Comparison of ENCODE assay signal across 12 mouse cellular contexts in the genomic region with DNA sequence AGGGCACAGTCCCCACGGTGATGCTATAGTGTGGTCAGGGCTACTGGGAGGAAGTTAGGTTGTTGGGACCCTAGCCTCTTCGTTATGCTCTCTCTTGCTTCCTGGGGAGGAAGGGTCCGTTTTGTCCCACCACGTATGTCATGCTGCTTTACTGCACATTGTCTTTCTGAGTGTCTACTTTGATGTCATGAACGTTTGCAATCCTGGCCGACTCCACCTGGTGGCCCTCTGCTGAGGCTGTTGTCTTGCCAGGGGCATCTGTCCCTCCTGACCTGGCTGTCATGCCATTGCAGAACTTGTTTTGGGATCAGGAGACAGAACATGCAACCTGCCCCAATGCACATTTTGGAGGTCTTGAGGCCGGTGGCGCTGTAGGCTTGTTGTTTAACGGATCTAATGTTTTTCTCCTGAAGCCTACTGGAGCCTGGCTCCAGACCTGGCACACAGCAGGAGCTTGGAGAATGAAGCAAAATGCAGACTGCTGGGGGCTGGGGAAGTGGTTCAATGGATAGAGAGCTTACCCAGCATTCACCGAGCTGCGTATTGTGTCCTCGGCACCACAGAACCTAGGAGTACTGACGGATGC. TPM values are rescaled to one million over a fixed set of nuclear protein-coding genes. Genes with fewer than 3 reads are reported as not detected.
DNase-seq lines count a peak whose midpoint lies in the region; ATAC-seq and TF ChIP-seq lines count a peak whose summit lies in the region.
"Had no signal": no experiment of that assay in that cellular context is flagged by ENCODE, and none has a peak within 500 bp of the region (broad histone marks: within the 10 kb centered on the region; RNA-seq: fewer than 3 reads in every experiment).

No protein-coding gene starts in this region.

- no peak overlapping the region; the same call in 1 of the 2 replicates for H3K4me3 ChIP-seq in left cerebral cortex, adult 2 months
- H3K4me3 ChIP-seq in ES-E14 (ENCODE audit: insufficient read depth in 1 of 2, low read depth in 1 of 2, low read length in 2 of 2, poor library complexity in 1 of 2, severe bottlenecking in 1 of 2): no peak overlapping the region
- H3K4me3 ChIP-seq in liver, embryonic 12.5 days: no peak overlapping the region

- H3K9ac ChIP-seq in ES-E14 (ENCODE audit: insufficient read depth, low read depth, low read length, poor library complexity, severe bottlenecking): no peak overlapping the region
- H3K9ac ChIP-seq in liver, embryonic 12.5 days: no peak overlapping the region

- 55% methylated on average over 13 of the region's 13 CpGs for WGBS in liver, embryonic 12.5 days (ENCODE audit: insufficient replicate concordance)

- H3K9me3 ChIP-seq in ES-E14 (ENCODE audit: control insufficient read depth, insufficient read depth, low read depth, low read length): no peaks in the 10 kb centered on the region
- no peaks in the 10 kb centered on the region for H3K9me3 ChIP-seq in liver, embryonic 12.5 days (replicated peaks)

- in situ Hi-C loops in ES-E14 (cut with MboI; ENCODE audit: low sequenced_read_pairs in 2 of 2, unreplicated experiment in 2 of 2): no loop called here

- no peak; the same call in 1 of the 2 replicates for TF ChIP-seq CTCF in left cerebral cortex, adult 2 months (IDR thresholded peaks at IDR 0.05)

- peaks cover 0 to 11% of the 10 kb centered on the region in 2 experiments; a peak in 1 of 4 replicates for H3K4me1 ChIP-seq in ES-E14 (ENCODE audit: control insufficient read depth in 2 of 2, insufficient read depth in 2 of 2, low read length in 2 of 2, poor library complexity in 1 of 2)
- peaks cover 39% of the 10 kb centered on the region for H3K4me1 ChIP-seq in liver, embryonic 12.5 days

- no peak for DNase-seq in left cerebral cortex, adult 2 months (ENCODE audit: extremely low spot score in 1 of 2, low spot score in 2 of 2)
- DNase-seq in left cerebral cortex, postnatal 10 days (ENCODE audit: extremely low spot score in 1 of 2, low spot score in 2 of 2): no peak
- DNase-seq in ES-E14 (ENCODE audit: low read depth, low spot score): no peak
- no peak for DNase-seq in heart, postnatal 36 days
- DNase-seq in heart, adult 18-20 months: no peak
- no peak for DNase-seq in urinary bladder, postnatal 4 days (ENCODE audit: low spot score in 2 of 2)

- intact Hi-C loops in left cerebral cortex, adult 2 months (cut with DNase I): no loop called here
- intact Hi-C loops in left cerebral cortex, postnatal 10 days (cut with DNase I): no loop called here
- intact Hi-C loops in heart, postnatal 36 days (cut with DNase I): no loop called here

- peaks cover 34% of the 10 kb centered on the region for H3K27me3 ChIP-seq in liver, embryonic 12.5 days (replicated peaks)

- ATAC-seq in CD4-positive, CD25-positive, alpha-beta regulatory T cell, adult 4 months: peak; percentile 3
- ATAC-seq in liver, embryonic 12.5 days: no peak

- peak overlapping the region; percentile 98 for H3K4me2 ChIP-seq in liver, embryonic 12.5 days

- H3K36me3 ChIP-seq in ES-E14 (ENCODE audit: control insufficient read depth, insufficient read depth, low read length, poor library complexity, severe bottlenecking): no peaks in the 10 kb centered on the region
- no peaks in the 10 kb centered on the region for H3K36me3 ChIP-seq in liver, embryonic 12.5 days

- H3K27ac ChIP-seq in left cerebral cortex, adult 2 months: peak overlapping the region; percentile 71; the same call in 1 of the 2 replicates
- peak overlapping the region; percentile 16; the same call in 1 of the 2 replicates for H3K27ac ChIP-seq in ES-E14 (ENCODE audit: insufficient read depth, low read depth, low read length, poor library complexity, severe bottlenecking)
- no peak overlapping the region for H3K27ac ChIP-seq in liver, embryonic 12.5 days

TF ChIP-seq in ES-E14, 5 proteins besides CTCF, POLR2A, EP300 and RAD21:
- TF ChIP-seq ZC3H11A (IDR thresholded peaks at IDR 0.05; ENCODE audit: borderline replicate concordance, low read depth, low read length) (no peak), ZNF384 (IDR thresholded peaks at IDR 0.05; ENCODE audit: low read depth, low read length) (no peak), CHD2 (IDR thresholded peaks at IDR 0.05; ENCODE audit: low read depth, low read length) (no peak), HCFC1 (IDR thresholded peaks at IDR 0.05; ENCODE audit: borderline replicate concordance, insufficient read depth, low read length) (no peak)

RNA-seq across cellular contexts. Expression of a gene that starts 0.8 kb away (rescaled TPM):
- total RNA-seq in left cerebral cortex, adult 2 months (2021): 100 to 1,000 TPM; 242 to 256 TPM
- 100 to 1,000 TPM; 370 to 382 TPM for total RNA-seq in left cerebral cortex, postnatal 10 days (2021)
- polyA plus RNA-seq in CD4-positive, CD25-positive, alpha-beta regulatory T cell, adult 4 months (2017; shearing (Covaris generic)): 1 to 10 TPM; 4.8 to 6.0 TPM
- total RNA-seq in ES-E14 (2012; rRNA removed): 65.0 and 72.4 TPM in 2 replicates
- polyA plus RNA-seq in liver, embryonic 12.5 days (2016; fragmentation: Nextera tagmentation; extraction: Ambion mirVana): 6.7 and 7.3 TPM in 2 replicates
- 1 to 10 TPM; 1.4 to 1.5 TPM for total RNA-seq in heart, postnatal 36 days (2021)
- 1 to 10 TPM; 2.1 to 2.3 TPM for total RNA-seq in heart, adult 18-20 months (2021)

RNA-seq across cellular contexts. Expression of a gene that starts 25.0 kb away (rescaled TPM):
- 10 to 100 TPM; 67.6 to 69.4 TPM for total RNA-seq in left cerebral cortex, adult 2 months (2021)
- total RNA-seq in left cerebral cortex, postnatal 10 days (2021): 10 to 100 TPM; 75.2 to 90.2 TPM
- 10 to 100 TPM; 49.9 to 52.2 TPM for polyA plus RNA-seq in CD4-positive, CD25-positive, alpha-beta regulatory T cell, adult 4 months (2017; shearing (Covaris generic))
- total RNA-seq in ES-E14 (2012; rRNA removed): 19.1 and 26.6 TPM in 2 replicates
- 72.3 and 73.8 TPM in 2 replicates for polyA plus RNA-seq in liver, embryonic 12.5 days (2016; fragmentation: Nextera tagmentation; extraction: Ambion mirVana)
- 10 to 100 TPM; 80.4 to 83.7 TPM for total RNA-seq in heart, postnatal 36 days (2021)
- 100 to 1,000 TPM in 1 of 2 experiments, 10 to 100 TPM in 1; 82.6 to 103 TPM for total RNA-seq in heart, adult 18-20 months (2021)

RNA-seq across cellular contexts. Expression of a gene that starts 26.2 kb away (rescaled TPM):
- total RNA-seq in left cerebral cortex, adult 2 months (2021): not detected
- not detected for total RNA-seq in left cerebral cortex, postnatal 10 days (2021)
- not detected for polyA plus RNA-seq in CD4-positive, CD25-positive, alpha-beta regulatory T cell, adult 4 months (2017; shearing (Covaris generic))
- total RNA-seq in ES-E14 (2012; rRNA removed): not detected in 2 replicates
- not detected in 2 replicates for polyA plus RNA-seq in liver, embryonic 12.5 days (2016; fragmentation: Nextera tagmentation; extraction: Ambion mirVana)
- not detected for total RNA-seq in heart, postnatal 36 days (2021)
- not detected for total RNA-seq in heart, adult 18-20 months (2021)
- total RNA-seq: gastrocnemius, postnatal 10 days; hematopoietic stem cell, adult 5-6 weeks; megakaryocyte progenitor cell, adult 5-6 weeks had no signal
- polyA plus RNA-seq: limb, embryonic 11.5 days had no signal

RNA-seq across cellular contexts. Expression of a gene that starts 51.3 kb away (rescaled TPM):
- total RNA-seq in left cerebral cortex, adult 2 months (2021): 10 to 100 TPM; 12.5 to 13.9 TPM
- total RNA-seq in left cerebral cortex, postnatal 10 days (2021): 1 to 10 TPM; 5.7 to 7.5 TPM
- polyA plus RNA-seq in CD4-positive, CD25-positive, alpha-beta regulatory T cell, adult 4 months (2017; shearing (Covaris generic)): 10 to 100 TPM in 1 of 2 experiments, 1 to 10 TPM in 1; 8.1 to 11.3 TPM
- total RNA-seq in ES-E14 (2012; rRNA removed): 1.1 and 1.3 TPM in 2 replicates
- polyA plus RNA-seq in liver, embryonic 12.5 days (2016; fragmentation: Nextera tagmentation; extraction: Ambion mirVana): 18.3 and 19.3 TPM in 2 replicates
- total RNA-seq in heart, postnatal 36 days (2021): 10 to 100 TPM; 43.6 to 56.2 TPM
- 10 to 100 TPM; 39.6 to 40.5 TPM for total RNA-seq in heart, adult 18-20 months (2021)

Comparison
In these comparisons a context has a peak if more than half of its experiments do, and no peak if none do; other contexts are left out.
1. RNA of a gene that starts 0.8 kb away (total RNA-seq): 370 to 382 TPM in left cerebral cortex, postnatal 10 days, 242 to 256 TPM in left cerebral cortex, adult 2 months and 65.0 to 72.4 TPM in ES-E14; 2.1 to 2.3 TPM in heart, adult 18-20 months and 1.4 to 1.5 TPM in heart, postnatal 36 days; every median in the first group is over 10 times any median in the second.